Mouse (Mus musculus) embryonic facial prominence, embryonic 13.5 days (tissue): ENCODE results near the gene Dst. TPM values are rescaled to one million over a fixed set of nuclear protein-coding genes. Genes with fewer than 3 reads are reported as not detected.

Experiments
- ATAC-seq: fragments of 200-750 bp; cut with Nextera tagmentation; 2 replicates; pipeline ENCODE4 v1.8.0; 2017; ENCODE audit warnings: low read depth; ENCODE audit not compliant: insufficient number of reproducible peaks, insufficient read depth, low FRiP score, low TSS enrichment
- H3K27ac ChIP-seq: fragments of 300-500 bp; sonication (generic); 2 replicates; pipeline ENCODE4 v1.5.1; 2015; ENCODE audit warnings: moderate library complexity, mild to moderate bottlenecking, inconsistent platforms
- H3K27me3 ChIP-seq: fragments of 300-500 bp; sonication (generic); 2 replicates; pipeline ENCODE4 v1.6.1; 2015; ENCODE audit warnings: mild to moderate bottlenecking, inconsistent platforms
- H3K36me3 ChIP-seq: fragments of 300-500 bp; sonication (generic); 2 replicates; pipeline ENCODE4 v1.6.1; 2015; ENCODE audit warnings: mild to moderate bottlenecking, inconsistent platforms
- H3K4me1 ChIP-seq: fragments of 300-500 bp; sonication (generic); 2 replicates; pipeline ENCODE4 v1.6.1; 2015; ENCODE audit warnings: inconsistent platforms
- H3K4me2 ChIP-seq: fragments of 300-500 bp; sonication (generic); 2 replicates; pipeline ENCODE4 v1.6.1; 2015; ENCODE audit warnings: moderate library complexity, mild to moderate bottlenecking, inconsistent platforms
- H3K4me3 ChIP-seq: fragments of 300-500 bp; sonication (generic); 2 replicates; pipeline ENCODE4 v1.5.1; 2015; ENCODE audit warnings: mild to moderate bottlenecking, inconsistent platforms
- H3K9ac ChIP-seq: fragments of 300-500 bp; sonication (generic); 2 replicates; pipeline ENCODE4 v1.6.1; 2015; ENCODE audit warnings: mild to moderate bottlenecking, inconsistent platforms
- H3K9me3 ChIP-seq: fragments of 300-500 bp; sonication (generic); 2 replicates; pipeline ENCODE4 v1.6.1; 2016; ENCODE audit warnings: inconsistent platforms
- WGBS: fragments of 180-500 bp; shearing (Covaris S2); methylation state at CpG from one replicate; pipeline ENCODE4 v1.1.7; 2015; ENCODE audit warnings: mixed read lengths; 5-methylcytosine and 5-hydroxymethylcytosine counted together
- polyA plus RNA-seq: library from polyadenylated mRNA; unstranded; fragments of >200 nt; fragmentation: Nextera tagmentation; extraction: Ambion mirVana; gene quantifications from 2 replicates; pipeline ENCODE4 v1.2.1, GENCODE M21; 2015

The Dst gene
- polyA plus RNA-seq, 1 experiment from 2014 or later, result 24.5 TPM

- no peak overlapping the region for H3K4me3 ChIP-seq
- no peak overlapping the region for H3K27ac ChIP-seq
- H3K4me2 ChIP-seq, result no peak overlapping the region
- no peaks in the 10 kb centered on the region for H3K9me3 ChIP-seq
- no peaks in the 10 kb centered on the region for H3K27me3 ChIP-seq
- H3K4me1 ChIP-seq, result no peaks in the 10 kb centered on the region
- no peak for ATAC-seq
- H3K9ac ChIP-seq, result no peak overlapping the region
- peaks cover 35% of the 10 kb centered on the region for H3K36me3 ChIP-seq
- WGBS, result 89% methylated on average over 16 of the region's 16 CpGs
Observed at GRCm38 (mm10) chr1:34188721-34189236, 280.8 kb downstream of the Dst start.

- Histone ChIP-seq H3K4me1 (no peaks in the 10 kb centered on the region), H3K9me3 (no peaks in the 10 kb centered on the region), H3K4me3 (no peak overlapping the region), H3K36me3 (peaks cover 38% of the 10 kb centered on the region), H3K27me3 (no peaks in the 10 kb centered on the region), H3K27ac (0 out of 2 replicates have a peak overlapping the region, but pooled peaks have one; percentile 16), H3K9ac (no peak overlapping the region), H3K4me2 (no peak overlapping the region)
- 83% methylated on average over 14 of the region's 14 CpGs for WGBS
- ATAC-seq, result no peak
Observed at GRCm38 (mm10) chr1:34189318-34189717, 281.3 kb downstream of the Dst start.

GRCm38 (mm10) chr1:34189970-34190369, 281.9 kb downstream of the Dst start:
- Histone ChIP-seq H3K4me1 (no peaks in the 10 kb centered on the region), H3K27ac (no peak overlapping the region), H3K4me3 (no peak overlapping the region), H3K9ac (no peak overlapping the region), H3K9me3 (no peaks in the 10 kb centered on the region), H3K36me3 (peaks cover 38% of the 10 kb centered on the region), H3K4me2 (no peak overlapping the region), H3K27me3 (no peaks in the 10 kb centered on the region)
- 64% methylated on average over 7 of the region's 7 CpGs for WGBS
- ATAC-seq, result no peak

GRCm38 (mm10) chr1:34192174-34192573, 284.1 kb downstream of the Dst start:
- ATAC-seq, result no peak
- H3K27ac ChIP-seq, result no peak overlapping the region

GRCm38 (mm10) chr1:34200791-34201190, 292.8 kb downstream of the Dst start:
- no peak for ATAC-seq
- H3K27ac ChIP-seq, result no peak overlapping the region
- no peak overlapping the region for H3K4me2 ChIP-seq
- no peaks in the 10 kb centered on the region for H3K27me3 ChIP-seq
- no peaks in the 10 kb centered on the region for H3K9me3 ChIP-seq
- H3K9ac ChIP-seq, result no peak overlapping the region
- no peak overlapping the region for H3K4me3 ChIP-seq
- peaks cover 50% of the 10 kb centered on the region for H3K36me3 ChIP-seq
- 89% methylated on average over 18 of the region's 18 CpGs for WGBS
- H3K4me1 ChIP-seq, result no peaks in the 10 kb centered on the region

More at GRCm38 (mm10) chr1:34192174-34192573, 284.1 kb downstream of the Dst start:
- H3K9me3 ChIP-seq, result no peaks in the 10 kb centered on the region
- no peaks in the 10 kb centered on the region for H3K4me1 ChIP-seq
- peaks cover 49% of the 10 kb centered on the region for H3K36me3 ChIP-seq
- no peak overlapping the region for H3K4me2 ChIP-seq
- no peak overlapping the region for H3K4me3 ChIP-seq
- WGBS, result 90% methylated on average over 17 of the region's 17 CpGs
- no peak overlapping the region for H3K9ac ChIP-seq
- no peaks in the 10 kb centered on the region for H3K27me3 ChIP-seq

- H3K4me1 ChIP-seq, result no peaks in the 10 kb centered on the region
- H3K27ac ChIP-seq, result no peak overlapping the region
- no peak overlapping the region for H3K4me2 ChIP-seq
- peaks cover 52% of the 10 kb centered on the region for H3K36me3 ChIP-seq
- no peaks in the 10 kb centered on the region for H3K27me3 ChIP-seq
- no peak overlapping the region for H3K4me3 ChIP-seq
- 36% methylated on average over 4 of the region's 4 CpGs for WGBS
- ATAC-seq, result no peak
- H3K9ac ChIP-seq, result no peak overlapping the region
- H3K9me3 ChIP-seq, result no peaks in the 10 kb centered on the region
Observed at GRCm38 (mm10) chr1:34201483-34201882, 293.5 kb downstream of the Dst start.

- H3K4me3 ChIP-seq, result no peak overlapping the region
- WGBS, result 71% methylated on average over 3 of the region's 3 CpGs
Observed at GRCm38 (mm10) chr1:34211704-34212103, 303.7 kb downstream of the Dst start.

GRCm38 (mm10) chr1:34216456-34216855, 308.4 kb downstream of the Dst start:
- 62% methylated on average over 2 of the region's 2 CpGs for WGBS

More at GRCm38 (mm10) chr1:34211704-34212103, 303.7 kb downstream of the Dst start:
- Histone ChIP-seq H3K9ac (no peak overlapping the region), H3K4me1 (no peaks in the 10 kb centered on the region), H3K4me2 (no peak overlapping the region), H3K27me3 (no peaks in the 10 kb centered on the region), H3K36me3 (peaks cover 42% of the 10 kb centered on the region), H3K27ac (no peak overlapping the region), H3K9me3 (no peaks in the 10 kb centered on the region)
- no peak for ATAC-seq

GRCm38 (mm10) chr1:34218323-34218722, 310.3 kb downstream of the Dst start:
- Histone ChIP-seq H3K36me3 (peaks cover 20% of the 10 kb centered on the region), H3K4me2 (no peak overlapping the region), H3K27me3 (no peaks in the 10 kb centered on the region), H3K9ac (no peak overlapping the region), H3K9me3 (no peaks in the 10 kb centered on the region), H3K4me3 (no peak overlapping the region), H3K27ac (no peak overlapping the region), H3K4me1 (no peaks in the 10 kb centered on the region)
- ATAC-seq, result peak; percentile 68; the same call in 1 of the 2 replicates
- 31% methylated on average over 6 of the region's 6 CpGs for WGBS

More at GRCm38 (mm10) chr1:34216456-34216855, 308.4 kb downstream of the Dst start:
- Histone ChIP-seq H3K4me1 (no peaks in the 10 kb centered on the region), H3K9me3 (no peaks in the 10 kb centered on the region), H3K4me3 (no peak overlapping the region), H3K27me3 (no peaks in the 10 kb centered on the region), H3K36me3 (peaks cover 35% of the 10 kb centered on the region), H3K27ac (no peak overlapping the region), H3K9ac (no peak overlapping the region), H3K4me2 (no peak overlapping the region)
- ATAC-seq, result no peak

GRCm38 (mm10) chr1:34218801-34219200, 310.8 kb downstream of the Dst start:
- Histone ChIP-seq H3K4me3 (no peak overlapping the region), H3K36me3 (peaks cover 19% of the 10 kb centered on the region), H3K4me2 (no peak overlapping the region), H3K27ac (no peak overlapping the region), H3K27me3 (no peaks in the 10 kb centered on the region), H3K9ac (no peak overlapping the region), H3K4me1 (no peaks in the 10 kb centered on the region), H3K9me3 (no peaks in the 10 kb centered on the region)
- ATAC-seq, result no peak
- WGBS, result 63% methylated on average over 9 of the region's 9 CpGs

GRCm38 (mm10) chr1:34220094-34220601, 312.1 kb downstream of the Dst start:
- no peak overlapping the region for H3K4me2 ChIP-seq
- no peaks in the 10 kb centered on the region for H3K9me3 ChIP-seq
- 85% methylated on average over 11 of the region's 11 CpGs for WGBS
- no peak overlapping the region for H3K4me3 ChIP-seq
- H3K9ac ChIP-seq, result no peak overlapping the region
- H3K4me1 ChIP-seq, result no peaks in the 10 kb centered on the region
- H3K36me3 ChIP-seq, result peaks cover 18% of the 10 kb centered on the region
- no peak overlapping the region for H3K27ac ChIP-seq
- ATAC-seq, result no peak
- no peaks in the 10 kb centered on the region for H3K27me3 ChIP-seq

GRCm38 (mm10) chr1:34223866-34224265, 315.8 kb downstream of the Dst start:
- Histone ChIP-seq H3K9me3 (no peaks in the 10 kb centered on the region), H3K36me3 (peaks cover 46% of the 10 kb centered on the region), H3K27ac (no peak overlapping the region), H3K4me1 (no peaks in the 10 kb centered on the region), H3K4me2 (no peak overlapping the region), H3K4me3 (no peak overlapping the region), H3K9ac (no peak overlapping the region), H3K27me3 (no peaks in the 10 kb centered on the region)
- 90% methylated on average over 11 of the region's 11 CpGs for WGBS
- no peak for ATAC-seq
